Mouse (Mus musculus) heart, postnatal 0 days (tissue): ENCODE results near the gene Ranbp3. TPM values are rescaled to one million over a fixed set of nuclear protein-coding genes. Genes with fewer than 3 reads are reported as not detected.
A peak's percentile ranks its signal among the peaks of the same experiment; 100 is the strongest.
"Not testable (repeated sequence)": the region's sequence is repeated elsewhere in the genome, so short reads cannot be mapped to it uniquely, and the experiment has no call there.

Source experiments
- ATAC-seq: fragments of 200-750 bp; cut with Nextera tagmentation; 2 replicates; pipeline ENCODE4 v1.8.0; 2017; ENCODE audit warnings: low read depth, moderate number of reproducible peaks, moderate library complexity; ENCODE audit not compliant: insufficient read depth
- DNase-seq: peaks from one replicate; pipeline ENCODE4 v3.0.0-alpha.2; 2016; ENCODE audit warnings: low spot score
- H3K27ac ChIP-seq: fragments of 300-500 bp; sonication (generic); 2 replicates; pipeline ENCODE4 v1.5.1; 2014; ENCODE audit warnings: low read depth, mild to moderate bottlenecking
- H3K27me3 ChIP-seq: fragments of 300-500 bp; sonication (generic); 2 replicates; pipeline ENCODE4 v1.6.1; 2014; ENCODE audit warnings: low read length, mixed read lengths; ENCODE audit not compliant: control insufficient read depth, insufficient read depth
- H3K36me3 ChIP-seq: fragments of 300-500 bp; sonication (generic); replicated peaks from 2 replicates; pipeline ENCODE4 v1.6.1; 2014; ENCODE audit warnings: low read length, mixed read lengths; ENCODE audit not compliant: control insufficient read depth, insufficient read depth
- H3K4me1 ChIP-seq: fragments of 300-500 bp; sonication (generic); 2 replicates; pipeline ENCODE4 v1.6.1; 2014; ENCODE audit warnings: antibody characterized with exemption; ENCODE audit not compliant: control insufficient read depth, insufficient read depth
- H3K4me2 ChIP-seq: fragments of 300-500 bp; sonication (generic); 2 replicates; pipeline ENCODE4 v1.6.1; 2014; ENCODE audit warnings: low read depth, mild to moderate bottlenecking, low read length, moderate library complexity
- H3K4me3 ChIP-seq: fragments of 300-500 bp; sonication (generic); 2 replicates; pipeline ENCODE4 v1.5.1; 2014; ENCODE audit warnings: low read depth, low read length
- H3K9ac ChIP-seq: fragments of 300-500 bp; sonication (generic); replicated peaks from 2 replicates; pipeline ENCODE4 v1.6.1; 2014; ENCODE audit warnings: low read depth, low read length, mixed read lengths
- H3K9me3 ChIP-seq: fragments of 300-500 bp; sonication (generic); replicated peaks from 2 replicates; pipeline ENCODE4 v1.6.1; 2016; ENCODE audit warnings: low read length; ENCODE audit not compliant: control insufficient read depth
- CTCF ChIP-seq: IDR thresholded peaks from 2 replicates; pipeline ENCODE4 v1.5.1; 2016; ENCODE audit warnings: antibody characterized with exemption, control low read depth, low read depth
- EP300 ChIP-seq: IDR thresholded peaks from 2 replicates; pipeline ENCODE4 v1.6.1; 2016; ENCODE audit warnings: antibody characterized with exemption, low read depth
- WGBS: fragments of 180-500 bp; shearing (Covaris S2); extraction: QIAGEN DNeasy Blood & Tissue Kit; methylation state at CpG from one replicate; pipeline ENCODE4 v1.1.7; 2014; 5-methylcytosine and 5-hydroxymethylcytosine counted together
- polyA plus RNA-seq: library from polyadenylated mRNA; unstranded; fragments of >200 nt; fragmentation: Nextera tagmentation; extraction: Ambion mirVana; gene quantifications from 2 replicates; pipeline ENCODE4 v1.2.1, GENCODE M21; 2015
- total RNA-seq: library from RNA; depleted of rRNA; stranded (reverse); fragments of >200 nt; gene quantifications from 2 replicates; pipeline ENCODE4 v1.2.3, GENCODE M21; 2014; ENCODE audit warnings: low replicate concordance; rRNA removed

The Ranbp3 gene
- total RNA-seq (60.9 and 64.7 TPM in 2 replicates), polyA plus RNA-seq (38.8 and 40.6 TPM in 2 replicates)

GRCm38 (mm10) chr17:56672941-56673646 lies at the start of gene Ranbp3:
Gene Ranbp3, plus strand, starts transcription at chr17:56673294.
- no peak for TF ChIP-seq CTCF
- TF ChIP-seq EP300, result no peak
- ATAC-seq, result peak; percentile 96
- Histone ChIP-seq H3K4me2 (peak within 1 kb of the TSS; percentile 91), H3K27me3 (no peaks in the 10 kb centered on the region), H3K27ac (peak within 1 kb of the TSS; percentile 88), H3K9ac (peak within 1 kb of the TSS; percentile 94), H3K9me3 (no peaks in the 10 kb centered on the region), H3K4me3 (peak within 1 kb of the TSS; percentile 77), H3K36me3 (peaks cover 13% of the 10 kb centered on the region; the same call in 1 of the 2 replicates), H3K4me1 (peaks cover 10% of the 10 kb centered on the region)
- DNase-seq, result peak; percentile 99
- WGBS, result under 1% methylated on average over 48 of the region's 66 CpGs

GRCm38 (mm10) chr17:56625495-56625894 lies 47.6 kb upstream of the Ranbp3 start:
- TF ChIP-seq CTCF (no peak), EP300 (no peak)
- peaks cover 25% of the 10 kb centered on the region for H3K4me1 ChIP-seq
- ATAC-seq (no peak), DNase-seq (no peak)
- no peaks in the 10 kb centered on the region for H3K9me3 ChIP-seq
- H3K36me3 ChIP-seq, result peaks cover 33% of the 10 kb centered on the region
- peak overlapping the region; percentile 97; the same call in 1 of the 2 replicates for H3K4me2 ChIP-seq
- 0 out of 2 replicates have a peak overlapping the region, but pooled peaks have one; percentile 81 for H3K9ac ChIP-seq
- WGBS, result 31% methylated on average over 3 of the region's 3 CpGs
- no peak overlapping the region for H3K27ac ChIP-seq
- no peaks in the 10 kb centered on the region for H3K27me3 ChIP-seq
- H3K4me3 ChIP-seq, result no peak overlapping the region

GRCm38 (mm10) chr17:56626260-56626659 lies 46.8 kb upstream of the Ranbp3 start:
- Histone ChIP-seq H3K36me3 (peaks cover 28% of the 10 kb centered on the region), H3K27ac (peak overlapping the region; percentile 52; the same call in 1 of the 2 replicates), H3K4me1 (peaks cover 25% of the 10 kb centered on the region), H3K4me3 (peak overlapping the region; percentile 92), H3K4me2 (peak overlapping the region; percentile 97), H3K9me3 (no peaks in the 10 kb centered on the region), H3K27me3 (no peaks in the 10 kb centered on the region), H3K9ac (peak overlapping the region; percentile 81)
- ATAC-seq (no peak; the same call in 1 of the 2 replicates), DNase-seq (no peak)
- TF ChIP-seq EP300 (no peak), CTCF (no peak)
- under 1% methylated on average over 24 of the region's 32 CpGs for WGBS

GRCm38 (mm10) chr17:56626754-56627470 lies 46.2 kb upstream of the Ranbp3 start, which contains the start of gene Lonp1:
Gene Lonp1, minus strand, starts transcription at chr17:56626887.
- peak within 1 kb of the TSS; percentile 92 for H3K4me3 ChIP-seq
- H3K27me3 ChIP-seq, result no peaks in the 10 kb centered on the region
- no peak for TF ChIP-seq EP300
- no peak; the same call in 1 of the 2 replicates for TF ChIP-seq CTCF
- H3K36me3 ChIP-seq, result peaks cover 23% of the 10 kb centered on the region
- WGBS, result under 1% methylated on average over 51 of the region's 51 CpGs
- peak within 1 kb of the TSS; percentile 97 for H3K4me2 ChIP-seq
- H3K9me3 ChIP-seq, result no peaks in the 10 kb centered on the region
- peak; percentile 96 for DNase-seq
- peaks cover 25% of the 10 kb centered on the region for H3K4me1 ChIP-seq
- ATAC-seq, result peak; percentile 94
- H3K9ac ChIP-seq, result peak within 1 kb of the TSS; percentile 81
- peak within 1 kb of the TSS; percentile 52; the same call in 1 of the 2 replicates for H3K27ac ChIP-seq

- no peak for ATAC-seq
- peak within 1 kb of the TSS; percentile 97 for H3K4me2 ChIP-seq
- no peak for DNase-seq
These were observed 45.4 kb upstream of the Ranbp3 start, which contains the start of gene Catsperd for GRCm38 (mm10) chr17:56627530-56628277. Gene Catsperd, plus strand, starts transcription at chr17:56628143.

GRCm38 (mm10) chr17:56629800-56630781 lies 43.0 kb upstream of the Ranbp3 start:
- not testable (repeated sequence) for DNase-seq, H3K4me3 ChIP-seq, ATAC-seq, H3K36me3 ChIP-seq, H3K9ac ChIP-seq, H3K27me3 ChIP-seq, H3K4me2 ChIP-seq, H3K27ac ChIP-seq, H3K9me3 ChIP-seq
- 77% methylated on average over 27 of the region's 27 CpGs for WGBS
- peaks cover 22% of the 10 kb centered on the region for H3K4me1 ChIP-seq

More at GRCm38 (mm10) chr17:56627530-56628277, 45.4 kb upstream of the Ranbp3 start, which contains the start of gene Catsperd:
- no peaks in the 10 kb centered on the region for H3K27me3 ChIP-seq
- no peak within 1 kb of the TSS for H3K9ac ChIP-seq
- TF ChIP-seq CTCF, result no peak
- TF ChIP-seq EP300, result no peak
- no peaks in the 10 kb centered on the region for H3K9me3 ChIP-seq
- 8% methylated on average over 26 of the region's 26 CpGs for WGBS
- H3K27ac ChIP-seq, result no peak within 1 kb of the TSS
- peaks cover 15% of the 10 kb centered on the region for H3K36me3 ChIP-seq
- H3K4me1 ChIP-seq, result peaks cover 25% of the 10 kb centered on the region
- H3K4me3 ChIP-seq, result peak within 1 kb of the TSS; percentile 92
